In genomic region chr10:94056487-94056886, GRCm38 (mm10) we compare ENCODE assay signal across 22 mouse cellular contexts. TPM values are rescaled to one million over a fixed set of nuclear protein-coding genes. Genes with fewer than 3 reads are reported as not detected.
DNase-seq lines count a peak whose midpoint lies in the region; ATAC-seq lines count a peak whose summit lies in the region.
"Had no signal": no experiment of that assay in that cellular context is flagged by ENCODE, and none has a peak within 500 bp of the region (broad histone marks: within the 10 kb centered on the region; RNA-seq: fewer than 3 reads in every experiment).

No protein-coding gene starts in this region.

- H3K9me3 ChIP-seq in limb, embryonic 12.5 days: no peaks in the 10 kb centered on the region
- no peaks in the 10 kb centered on the region for H3K9me3 ChIP-seq in limb, embryonic 10.5 days (replicated peaks)
- no peaks in the 10 kb centered on the region for H3K9me3 ChIP-seq in megakaryocyte, embryonic 14.5 days
- H3K9me3 ChIP-seq: G1E had no signal

- H3K36me3 ChIP-seq in limb, embryonic 12.5 days: 0 out of 2 replicates have a peak, but pooled peaks cover 3% of the 10 kb centered on the region
- no peaks in the 10 kb centered on the region for H3K36me3 ChIP-seq in limb, embryonic 10.5 days
- H3K36me3 ChIP-seq in megakaryocyte, embryonic 14.5 days (replicated peaks; ENCODE audit: low read length): no peaks in the 10 kb centered on the region

- no peak overlapping the region for H3K9ac ChIP-seq in limb, embryonic 12.5 days (replicated peaks)

- no peaks in the 10 kb centered on the region for H3K27me3 ChIP-seq in limb, embryonic 12.5 days
- no peaks in the 10 kb centered on the region for H3K27me3 ChIP-seq in limb, embryonic 10.5 days (ENCODE audit: low read depth, poor library complexity, severe bottlenecking)
- peaks cover 15% of the 10 kb centered on the region for H3K27me3 ChIP-seq in megakaryocyte, embryonic 14.5 days (replicated peaks)
- H3K27me3 ChIP-seq: CH12.LX, Patski had no signal

- peak overlapping the region; percentile 64; the same call in 1 of the 2 replicates for H3K27ac ChIP-seq in limb, embryonic 12.5 days
- no peak overlapping the region for H3K27ac ChIP-seq in limb, embryonic 10.5 days

- H3K4me1 ChIP-seq in limb, embryonic 12.5 days (replicated peaks): peaks cover 27% of the 10 kb centered on the region
- H3K4me1 ChIP-seq in limb, embryonic 10.5 days: peaks cover 3% of the 10 kb centered on the region; the same call in 1 of the 2 replicates
- H3K4me1 ChIP-seq in megakaryocyte, embryonic 14.5 days: no peaks in the 10 kb centered on the region

- intact Hi-C loops in heart, postnatal 14 days (cut with DNase I): no loop called here

- 74% methylated on average over 6 of the region's 6 CpGs for WGBS in limb, embryonic 12.5 days
- 88% methylated on average over 6 of the region's 6 CpGs for whole genome bisulfite sequencing in limb, embryonic 10.5 days

- no peak overlapping the region for H3K4me2 ChIP-seq in limb, embryonic 12.5 days

- no peak for DNase-seq in limb, embryonic 10.5 days (ENCODE audit: low spot score)
- DNase-seq in fat pad, adult 2 months (ENCODE audit: extremely low read depth, low read depth, low spot score): peak; percentile 73
- DNase-seq in gonadal fat pad, adult 2 months (ENCODE audit: low read depth): peak; percentile 80
- DNase-seq in heart, postnatal 14 days: no peak
- no peak for DNase-seq in gastrocnemius, postnatal 4 days (ENCODE audit: low spot score in 2 of 2)
- DNase-seq: adrenal gland, adult 2 months; adrenal gland, adult 8-10 months; adrenal gland, postnatal 10 days; adrenal gland, postnatal 14 days; adrenal gland, postnatal 25 days; adrenal gland, postnatal 36 days; B cell, adult 2 months; cerebellum, adult 11 months; cerebellum, adult 11-12 months had no signal

- no peak for ATAC-seq in limb, embryonic 12.5 days (ENCODE audit: insufficient number of reproducible peaks, insufficient read depth, low FRiP score, low TSS enrichment, low read depth)
- no peak for ATAC-seq in megakaryocyte, adult 5-6 weeks (ENCODE audit: poor library complexity, severe bottlenecking)
- ATAC-seq: activated CD4-positive, CD25-positive, alpha-beta regulatory T cell, adult 4 months; CD4-positive, CD25-positive, alpha-beta regulatory T cell, adult 4 months; Patski had no signal

- no peak overlapping the region for H3K4me3 ChIP-seq in limb, embryonic 12.5 days (replicated peaks)
- no peak overlapping the region for H3K4me3 ChIP-seq in limb, embryonic 10.5 days
- peak overlapping the region; percentile 23 for H3K4me3 ChIP-seq in megakaryocyte, embryonic 14.5 days (replicated peaks)

RNA-seq across cellular contexts. Expression of gene Fgd6, which starts 20.7 kb away (rescaled TPM):
- polyA plus RNA-seq in limb, embryonic 12.5 days (2016; fragmentation: Nextera tagmentation; extraction: Ambion mirVana): 4.6 TPM in 2 replicates
- polyA plus RNA-seq in limb, embryonic 10.5 days (2016; fragmentation: Nextera tagmentation; extraction: Ambion mirVana): 4.0 and 4.5 TPM in 2 replicates
- polyA plus RNA-seq in megakaryocyte, embryonic 14.5 days (2012; ENCODE audit: insufficient read depth, low replicate concordance): 0.01 TPM in 1 of 2 replicates, not detected in the other
- total RNA-seq in megakaryocyte, adult 5-6 weeks (2015): 1.4 and 1.8 TPM in 2 replicates
- 1.1 and 1.5 TPM in 2 replicates for total RNA-seq in megakaryocyte, adult 5-6 weeks (2017)
- polyA plus RNA-seq in gonadal fat pad, adult 2 months (2012; rRNA removed): 2.1 and 2.3 TPM in 2 replicates
- 1 to 10 TPM; 6.9 to 7.3 TPM for total RNA-seq in heart, postnatal 14 days (2021)
- 1 to 10 TPM; 2.1 to 3.6 TPM for total RNA-seq in gastrocnemius, postnatal 4 days (2021)

RNA-seq across cellular contexts. Expression of gene Vezt, which starts 20.9 kb away (rescaled TPM):
- 30.0 and 33.2 TPM in 2 replicates for polyA plus RNA-seq in limb, embryonic 12.5 days (2016; fragmentation: Nextera tagmentation; extraction: Ambion mirVana)
- polyA plus RNA-seq in limb, embryonic 10.5 days (2016; fragmentation: Nextera tagmentation; extraction: Ambion mirVana): 19.9 and 25.9 TPM in 2 replicates
- 1.6 and 1.7 TPM in 2 replicates for polyA plus RNA-seq in megakaryocyte, embryonic 14.5 days (2012; ENCODE audit: insufficient read depth, low replicate concordance)
- total RNA-seq in megakaryocyte, adult 5-6 weeks (2015): 3.8 and 5.0 TPM in 2 replicates
- 6.6 and 7.7 TPM in 2 replicates for total RNA-seq in megakaryocyte, adult 5-6 weeks (2017)
- 15.8 and 18.7 TPM in 2 replicates for polyA plus RNA-seq in gonadal fat pad, adult 2 months (2012; rRNA removed)
- total RNA-seq in heart, postnatal 14 days (2021): 10 to 100 TPM; 34.9 to 35.3 TPM
- total RNA-seq in gastrocnemius, postnatal 4 days (2021): 10 to 100 TPM; 30.4 to 40.6 TPM

Comparison
In these comparisons a context has a peak if more than half of its experiments do, and no peak if none do; other contexts are left out.
1. DNase-seq: peak in fat pad, adult 2 months (single experiment) and gonadal fat pad, adult 2 months (single experiment); none in limb, embryonic 10.5 days (single experiment), heart, postnatal 14 days (0 of 2) and gastrocnemius, postnatal 4 days (0 of 2).